Mouse (Mus musculus) testis, adult 2 months (tissue): ENCODE measurements around the gene Serpina16.

Source experiments
- CTCF ChIP-seq: fragments of 200-500 bp; IDR thresholded peaks from 2 replicates; pipeline ENCODE4 v1.5.1; 2012; ENCODE audit warnings: low read depth, mild to moderate bottlenecking, inconsistent platforms, low read length, moderate library complexity; ENCODE audit not compliant: control insufficient read depth, insufficient read depth, insufficient replicate concordance
- POLR2A ChIP-seq: fragments of 200-500 bp; IDR thresholded peaks from 2 replicates; pipeline ENCODE4 v1.6.1; 2012; ENCODE audit warnings: low read depth, mild to moderate bottlenecking, inconsistent platforms, low read length, moderate library complexity; ENCODE audit not compliant: control insufficient read depth

DNA sequence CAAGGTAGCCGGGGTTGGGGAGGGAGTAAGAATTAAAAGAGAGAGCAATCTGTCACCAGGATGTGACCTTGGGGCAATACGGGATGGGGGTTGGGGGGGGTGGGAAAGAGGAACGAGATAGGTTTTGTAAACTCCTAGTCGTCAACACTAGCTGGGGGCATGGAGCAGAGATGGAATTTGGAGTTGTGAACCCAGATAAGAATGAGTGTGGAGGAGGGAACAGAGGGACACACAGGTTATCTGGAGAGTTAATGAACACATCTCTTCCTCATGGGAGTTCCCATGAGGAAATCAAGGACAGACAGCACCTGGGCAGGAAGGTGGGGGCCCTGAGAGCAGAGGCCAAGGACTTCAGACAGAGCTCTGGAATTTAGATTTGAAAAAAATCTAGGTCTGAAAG lies 30.2 kb upstream of the Serpina16 start:
- TF ChIP-seq POLR2A = no peak
- TF ChIP-seq CTCF = no peak
